Mouse (Mus musculus) left cerebral cortex, adult 2 months (tissue): ENCODE data around the gene Kank4. TPM values are rescaled to one million over a fixed set of nuclear protein-coding genes. Genes with fewer than 3 reads are reported as not detected.
A peak's percentile ranks its signal among the peaks of the same experiment; 100 is the strongest.

ENCODE experiments used
- DNase-seq, 2 experiments: peaks; one replicate each; pipeline ENCODE4 v3.0.0; 2021 to 2022; ENCODE audit warnings: low spot score in 2 of 2, mixed read lengths in 1 of 2; ENCODE audit errors: extremely low spot score in 1 of 2
- H3K27ac ChIP-seq: fragments of 200-600 bp; 2 replicates; pipeline ENCODE4 v1.8.1; 2022
- H3K4me3 ChIP-seq: fragments of 200-600 bp; 2 replicates; pipeline ENCODE4 v1.8.1; 2022
- CTCF ChIP-seq: fragments of 200-600 bp; IDR thresholded peaks from 2 replicates; pipeline ENCODE4 v1.8.1; 2022; ENCODE audit warnings: antibody characterized with exemption, mild to moderate bottlenecking, moderate library complexity
- intact Hi-C: fragments of 180-260 bp; cut with DNase I; formaldehyde crosslinking; loops from one replicate; pipeline ENCODE4 v1.15.1; 2025
- total RNA-seq, 2 experiments: library from RNA; stranded (reverse); gene quantifications; 2 replicates each; pipeline ENCODE4 v1.2.3; 2021

Gene Kank4
- total RNA-seq, 2 experiments from 2014 or later: 2.5 to 3.0 TPM

DNA sequence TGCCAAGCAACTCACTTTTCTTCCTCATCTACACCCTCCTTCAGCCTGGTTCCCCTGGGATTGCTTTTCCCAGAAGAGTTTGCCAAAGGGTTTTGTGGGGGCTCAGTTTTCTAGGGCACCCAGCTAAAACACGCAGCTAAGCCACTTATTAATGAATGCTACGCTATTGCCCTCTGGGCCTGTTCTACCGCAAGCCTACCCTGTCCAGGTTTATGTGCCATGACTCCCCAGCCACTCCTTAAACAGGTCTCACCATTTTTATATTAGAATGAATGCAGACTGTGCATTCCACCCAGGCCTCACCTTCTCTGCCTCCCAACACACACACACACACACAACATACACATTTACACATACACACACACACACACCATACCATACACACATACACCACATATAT lies 5.7 kb upstream of the Kank4 start:
- no peak overlapping the region for H3K4me3 ChIP-seq
- intact Hi-C loops: no loop called here
- TF ChIP-seq CTCF: no peak
- no peak for DNase-seq
- no peak overlapping the region for H3K27ac ChIP-seq

GRCm38 (mm10) chr4:98822478-98822877 lies 5.1 kb upstream of the Kank4 start:
- DNase-seq: no peak
- no peak overlapping the region for H3K27ac ChIP-seq
- no peak for TF ChIP-seq CTCF
- H3K4me3 ChIP-seq: no peak overlapping the region
- intact Hi-C loops: no loop called here

- intact Hi-C loops: no loop called here
- TF ChIP-seq CTCF: no peak
- Histone ChIP-seq H3K27ac (no peak overlapping the region), H3K4me3 (no peak overlapping the region)
- DNase-seq: no peak
Measured at GRCm38 (mm10) chr4:98819216-98819755, 1.9 kb upstream of the Kank4 start.

- intact Hi-C loops: no loop called here
- H3K4me3 ChIP-seq: peak overlapping the region; percentile 60
- no peak overlapping the region for H3K27ac ChIP-seq
- no peak for DNase-seq
- no peak for TF ChIP-seq CTCF
Measured at GRCm38 (mm10) chr4:98816807-98817183, 542 bp downstream of the Kank4 start.

DNA sequence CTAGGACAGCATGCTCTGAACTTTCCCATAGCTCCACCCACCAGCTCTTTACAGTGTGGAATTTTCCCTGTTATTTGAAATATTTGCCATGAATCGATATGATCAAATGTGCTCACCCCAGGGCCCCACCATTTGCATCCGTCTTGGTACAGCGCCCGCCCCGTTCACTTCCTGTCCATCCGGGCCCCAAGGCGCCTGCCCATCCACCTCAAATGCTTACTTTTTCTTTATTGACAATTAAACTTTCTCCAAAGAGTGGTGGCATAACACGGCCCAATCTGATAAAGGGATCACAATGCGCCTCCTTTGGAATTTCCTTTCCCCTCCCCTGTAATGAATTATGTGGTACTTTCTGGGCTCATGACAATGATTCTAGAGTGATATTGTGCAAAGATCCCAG lies 11.0 kb downstream of the Kank4 start:
- no peak overlapping the region for H3K27ac ChIP-seq
- no peak overlapping the region for H3K4me3 ChIP-seq
- intact Hi-C loops: no loop called here
- DNase-seq: no peak
- no peak for TF ChIP-seq CTCF

DNA sequence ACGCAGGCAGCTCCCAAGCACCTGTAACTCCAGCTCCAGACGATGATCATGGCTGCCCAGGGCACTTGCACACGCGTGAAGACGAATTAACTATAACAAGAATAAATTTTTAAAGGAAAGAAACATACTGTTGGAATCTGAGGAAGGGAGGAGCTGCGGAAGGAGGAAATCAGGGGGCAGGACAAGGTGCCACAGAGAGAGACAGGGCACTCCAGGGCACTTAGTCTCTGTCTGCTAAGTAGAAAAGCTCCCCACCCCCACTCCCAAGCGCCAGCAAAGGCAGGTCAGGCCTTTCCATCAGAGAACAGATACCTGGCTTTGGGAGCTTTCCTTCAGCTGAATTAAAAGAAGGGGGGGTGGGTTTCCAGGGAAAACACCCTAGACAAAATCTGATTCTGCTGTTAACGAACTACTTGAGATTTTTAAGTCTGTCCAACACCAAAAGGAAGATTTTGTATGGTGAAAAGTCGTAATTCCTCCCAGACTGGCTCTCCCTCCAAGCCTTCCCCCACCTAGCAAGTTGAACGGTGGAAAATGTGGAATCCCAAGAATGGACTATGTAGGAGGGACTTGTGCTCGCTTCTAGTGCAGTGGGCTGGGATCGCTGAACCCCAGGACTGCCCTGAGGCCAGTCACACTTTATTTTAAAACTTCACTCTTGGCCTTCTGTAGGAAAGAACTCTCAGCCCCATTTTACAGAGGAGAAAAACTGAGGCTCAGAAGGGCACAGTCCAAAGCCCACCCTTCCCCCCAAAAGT lies 11.9 kb downstream of the Kank4 start:
- intact Hi-C loops: no loop called here
- no peak for DNase-seq
- TF ChIP-seq CTCF: no peak
- Histone ChIP-seq H3K4me3 (no peak overlapping the region), H3K27ac (no peak overlapping the region)

- no peak for TF ChIP-seq CTCF
- Histone ChIP-seq H3K27ac (no peak overlapping the region), H3K4me3 (no peak overlapping the region)
- intact Hi-C loops: no loop called here
- DNase-seq: no peak
Measured at GRCm38 (mm10) chr4:98804476-98805134, 12.7 kb downstream of the Kank4 start.

DNA sequence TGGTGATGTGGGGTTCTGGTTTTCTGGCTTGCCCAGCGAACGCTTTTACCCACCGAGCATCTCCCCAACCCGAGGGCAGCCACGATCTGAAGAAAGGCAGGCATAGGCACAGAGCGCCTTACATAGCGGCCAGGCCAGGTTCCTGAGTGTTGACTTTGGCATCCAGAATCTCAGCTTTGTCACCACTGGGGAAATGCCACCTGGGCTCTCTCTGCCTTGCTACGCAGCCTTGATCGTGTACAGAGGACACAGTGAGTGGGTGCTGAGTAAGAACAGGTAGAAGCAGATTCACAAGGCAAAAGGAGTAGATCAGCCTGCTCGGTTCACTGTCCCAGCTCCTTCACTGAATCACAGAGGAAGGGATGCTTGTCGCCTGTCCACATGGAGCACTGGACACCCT lies 15.6 kb downstream of the Kank4 start:
- intact Hi-C loops: no loop called here
- TF ChIP-seq CTCF: no peak
- no peak overlapping the region for H3K4me3 ChIP-seq
- DNase-seq: no peak
- no peak overlapping the region for H3K27ac ChIP-seq

GRCm38 (mm10) chr4:98800824-98801223 lies 16.5 kb downstream of the Kank4 start:
- no peak for DNase-seq
- no peak overlapping the region for H3K4me3 ChIP-seq

GRCm38 (mm10) chr4:98796591-98797341 lies 20.6 kb downstream of the Kank4 start:
- no peak for DNase-seq
- no peak for TF ChIP-seq CTCF
- intact Hi-C loops: no loop called here
- Histone ChIP-seq H3K4me3 (no peak overlapping the region), H3K27ac (no peak overlapping the region)

More at GRCm38 (mm10) chr4:98800824-98801223, 16.5 kb downstream of the Kank4 start:
- intact Hi-C loops: no loop called here
- no peak for TF ChIP-seq CTCF
- no peak overlapping the region for H3K27ac ChIP-seq

GRCm38 (mm10) chr4:98795241-98795640 lies 22.1 kb downstream of the Kank4 start:
- TF ChIP-seq CTCF: no peak
- no peak overlapping the region for H3K4me3 ChIP-seq
- no peak for DNase-seq
- intact Hi-C loops: no loop called here
- H3K27ac ChIP-seq: no peak overlapping the region

GRCm38 (mm10) chr4:98793486-98793885 lies 23.9 kb downstream of the Kank4 start:
- no peak overlapping the region for H3K27ac ChIP-seq
- no peak for DNase-seq
- TF ChIP-seq CTCF: no peak
- H3K4me3 ChIP-seq: no peak overlapping the region
- intact Hi-C loops: no loop called here
